Mouse (Mus musculus): Measurements from ENCODE around the gene Slc9a9.

The Slc9a9 gene

GRCm38 (mm10) chr9:94840398-94840797, 170.7 kb downstream of the Slc9a9 start:
- no peak for DNase-seq

- DNase-seq = no peak
Measured at GRCm38 (mm10) chr9:94840972-94841371, 171.3 kb downstream of the Slc9a9 start.

- no peak for DNase-seq
Measured at GRCm38 (mm10) chr9:94844176-94844575, 174.5 kb downstream of the Slc9a9 start.

- DNase-seq = no peak
Measured at GRCm38 (mm10) chr9:94847624-94848023, 177.9 kb downstream of the Slc9a9 start.

GRCm38 (mm10) chr9:94851550-94851949, 181.8 kb downstream of the Slc9a9 start:
- DNase-seq = no peak

GRCm38 (mm10) chr9:94856093-94856492, 186.4 kb downstream of the Slc9a9 start:
- DNase-seq = no peak

- DNase-seq = no peak
Measured at GRCm38 (mm10) chr9:94868557-94868956, 198.8 kb downstream of the Slc9a9 start.

- DNase-seq = no peak
Measured at GRCm38 (mm10) chr9:94869023-94869799, 199.5 kb downstream of the Slc9a9 start.

- DNase-seq = no peak
Measured at GRCm38 (mm10) chr9:94882517-94882916, 212.8 kb downstream of the Slc9a9 start.

GRCm38 (mm10) chr9:94883435-94883834, 213.7 kb downstream of the Slc9a9 start:
- DNase-seq = no peak

- no peak for DNase-seq
Measured at GRCm38 (mm10) chr9:94885151-94885550, 215.4 kb downstream of the Slc9a9 start.

GRCm38 (mm10) chr9:94889647-94890046, 219.9 kb downstream of the Slc9a9 start:
- DNase-seq = no peak

- no peak for DNase-seq
Measured at GRCm38 (mm10) chr9:94895882-94896281, 226.2 kb downstream of the Slc9a9 start.

GRCm38 (mm10) chr9:94904180-94904579, 234.5 kb downstream of the Slc9a9 start:
- no peak for DNase-seq

GRCm38 (mm10) chr9:94907020-94907610, 237.4 kb downstream of the Slc9a9 start:
- no peak for DNase-seq

GRCm38 (mm10) chr9:94912071-94912470, 242.4 kb downstream of the Slc9a9 start:
- no peak for DNase-seq

- no peak for DNase-seq
Measured at GRCm38 (mm10) chr9:94922062-94922461, 252.4 kb downstream of the Slc9a9 start.

GRCm38 (mm10) chr9:94925845-94926244, 256.1 kb downstream of the Slc9a9 start:
- DNase-seq = no peak

GRCm38 (mm10) chr9:94927101-94927500, 257.4 kb downstream of the Slc9a9 start:
- peak; percentile 22 to 25 for DNase-seq

- peak; percentile 10 to 23 for DNase-seq
Measured at GRCm38 (mm10) chr9:94945569-94946135, 275.9 kb downstream of the Slc9a9 start.

GRCm38 (mm10) chr9:94947246-94947645, 277.5 kb downstream of the Slc9a9 start:
- no peak for DNase-seq

GRCm38 (mm10) chr9:94950676-94951075, 281.0 kb downstream of the Slc9a9 start:
- DNase-seq = no peak

- peak in 1 of 2 experiments; percentile 11 for DNase-seq
Measured at GRCm38 (mm10) chr9:94955645-94956044, 285.9 kb downstream of the Slc9a9 start.

GRCm38 (mm10) chr9:94958382-94958781, 288.7 kb downstream of the Slc9a9 start:
- DNase-seq = no peak
